Mouse (Mus musculus): Measurements from ENCODE around the gene Vezt. TPM values are rescaled to one million over a fixed set of nuclear protein-coding genes. Genes with fewer than 3 reads are reported as not detected.
A peak's percentile ranks its signal among the peaks of the same experiment; 100 is the strongest.

The Vezt gene
- polyA plus RNA-seq, 1 experiment: 5.5 TPM

GRCm38 (mm10) chr10:94037596-94037995 is 2.0 kb upstream of the Vezt start:
- no peak overlapping the region for H3K4me3 ChIP-seq (ENCODE audit: low read depth, low read length)
- WGBS: 80% methylated on average over 4 of the region's 4 CpGs
- H3K4me1 ChIP-seq (ENCODE audit: control insufficient read depth, insufficient read depth, insufficient read length, low read length): no peaks in the 10 kb centered on the region
- no peaks in the 10 kb centered on the region for H3K27me3 ChIP-seq (ENCODE audit: control insufficient read depth, insufficient read depth, low read length)
- H3K27ac ChIP-seq (ENCODE audit: insufficient read depth, low read depth, low read length): no peak overlapping the region
- no peaks in the 10 kb centered on the region for H3K36me3 ChIP-seq (ENCODE audit: control insufficient read depth, insufficient read depth, low read length)
- TF ChIP-seq CTCF (IDR thresholded peaks at IDR 0.05; ENCODE audit: extremely low read depth, insufficient read length, insufficient replicate concordance, low read depth, low read length) (no peak), POLR2A (IDR thresholded peaks at IDR 0.05; ENCODE audit: low read depth, low read length) (no peak)

- H3K4me3 ChIP-seq (ENCODE audit: low read depth, low read length): no peak overlapping the region
- H3K4me1 ChIP-seq (ENCODE audit: control insufficient read depth, insufficient read depth, insufficient read length, low read length): no peaks in the 10 kb centered on the region
- no peaks in the 10 kb centered on the region for H3K27me3 ChIP-seq (ENCODE audit: control insufficient read depth, insufficient read depth, low read length)
- 63% methylated on average over 9 of the region's 9 CpGs for WGBS
- H3K27ac ChIP-seq (ENCODE audit: insufficient read depth, low read depth, low read length): no peak overlapping the region
- H3K36me3 ChIP-seq (ENCODE audit: control insufficient read depth, insufficient read depth, low read length): no peaks in the 10 kb centered on the region
- no peak for TF ChIP-seq POLR2A (IDR thresholded peaks at IDR 0.05; ENCODE audit: low read depth, low read length)
- TF ChIP-seq CTCF (IDR thresholded peaks at IDR 0.05; ENCODE audit: extremely low read depth, insufficient read length, insufficient replicate concordance, low read depth, low read length): no peak
These were observed 1.6 kb upstream of the Vezt start for GRCm38 (mm10) chr10:94037196-94037595.

- WGBS: under 1% methylated on average over 32 of the region's 32 CpGs
These were observed 750 bp upstream of the Vezt start for GRCm38 (mm10) chr10:94036375-94036758.

GRCm38 (mm10) chr10:94034876-94035657 is 550 bp downstream of the Vezt start:
- Histone ChIP-seq H3K27ac (ENCODE audit: insufficient read depth, low read depth, low read length) (peak overlapping the region; percentile 71), H3K27me3 (ENCODE audit: control insufficient read depth, insufficient read depth, low read length) (no peaks in the 10 kb centered on the region), H3K36me3 (ENCODE audit: control insufficient read depth, insufficient read depth, low read length) (peaks cover 3% of the 10 kb centered on the region; the same call in 1 of the 2 replicates), H3K4me1 (ENCODE audit: control insufficient read depth, insufficient read depth, insufficient read length, low read length) (no peaks in the 10 kb centered on the region), H3K4me3 (ENCODE audit: low read depth, low read length) (peak overlapping the region; percentile 75)
- WGBS: 1% methylated on average over 30 of the region's 30 CpGs
- no peak; the same call in 1 of the 2 replicates for TF ChIP-seq POLR2A (IDR thresholded peaks at IDR 0.05; ENCODE audit: low read depth, low read length)
- TF ChIP-seq CTCF (IDR thresholded peaks at IDR 0.05; ENCODE audit: extremely low read depth, insufficient read length, insufficient replicate concordance, low read depth, low read length): no peak

More at GRCm38 (mm10) chr10:94036375-94036758, 750 bp upstream of the Vezt start:
- Histone ChIP-seq H3K36me3 (ENCODE audit: control insufficient read depth, insufficient read depth, low read length) (no peaks in the 10 kb centered on the region), H3K4me3 (ENCODE audit: low read depth, low read length) (peak overlapping the region; percentile 84), H3K4me1 (ENCODE audit: control insufficient read depth, insufficient read depth, insufficient read length, low read length) (no peaks in the 10 kb centered on the region), H3K27me3 (ENCODE audit: control insufficient read depth, insufficient read depth, low read length) (no peaks in the 10 kb centered on the region), H3K27ac (ENCODE audit: insufficient read depth, low read depth, low read length) (peak overlapping the region; percentile 36)
- TF ChIP-seq CTCF (IDR thresholded peaks at IDR 0.05; ENCODE audit: extremely low read depth, insufficient read length, insufficient replicate concordance, low read depth, low read length): no peak
- TF ChIP-seq POLR2A (IDR thresholded peaks at IDR 0.05; ENCODE audit: low read depth, low read length): no peak

- Histone ChIP-seq H3K4me3 (ENCODE audit: low read depth, low read length) (no peak overlapping the region), H3K36me3 (ENCODE audit: control insufficient read depth, insufficient read depth, low read length) (peaks cover 3% of the 10 kb centered on the region; the same call in 1 of the 2 replicates), H3K27me3 (ENCODE audit: control insufficient read depth, insufficient read depth, low read length) (no peaks in the 10 kb centered on the region), H3K27ac (ENCODE audit: insufficient read depth, low read depth, low read length) (no peak overlapping the region), H3K4me1 (ENCODE audit: control insufficient read depth, insufficient read depth, insufficient read length, low read length) (no peaks in the 10 kb centered on the region)
- TF ChIP-seq CTCF (IDR thresholded peaks at IDR 0.05; ENCODE audit: extremely low read depth, insufficient read length, insufficient replicate concordance, low read depth, low read length): no peak
- no peak for TF ChIP-seq POLR2A (IDR thresholded peaks at IDR 0.05; ENCODE audit: low read depth, low read length)
- WGBS: 87% methylated on average over 6 of the region's 6 CpGs
These were observed 4.5 kb downstream of the Vezt start for GRCm38 (mm10) chr10:94031164-94031563.

- Histone ChIP-seq H3K4me1 (ENCODE audit: control insufficient read depth, insufficient read depth, insufficient read length, low read length) (no peaks in the 10 kb centered on the region), H3K36me3 (ENCODE audit: control insufficient read depth, insufficient read depth, low read length) (peaks cover 3% of the 10 kb centered on the region; the same call in 1 of the 2 replicates), H3K27me3 (ENCODE audit: control insufficient read depth, insufficient read depth, low read length) (no peaks in the 10 kb centered on the region), H3K4me3 (ENCODE audit: low read depth, low read length) (no peak overlapping the region), H3K27ac (ENCODE audit: insufficient read depth, low read depth, low read length) (no peak overlapping the region)
- TF ChIP-seq CTCF (IDR thresholded peaks at IDR 0.05; ENCODE audit: extremely low read depth, insufficient read length, insufficient replicate concordance, low read depth, low read length): no peak
- 74% methylated on average over 6 of the region's 6 CpGs for WGBS
These were observed 7.1 kb downstream of the Vezt start for GRCm38 (mm10) chr10:94028493-94028892.

- Histone ChIP-seq H3K27me3 (ENCODE audit: control insufficient read depth, insufficient read depth, low read length) (no peaks in the 10 kb centered on the region), H3K36me3 (ENCODE audit: control insufficient read depth, insufficient read depth, low read length) (no peaks in the 10 kb centered on the region; the same call in 1 of the 2 replicates), H3K27ac (ENCODE audit: insufficient read depth, low read depth, low read length) (no peak overlapping the region), H3K4me1 (ENCODE audit: control insufficient read depth, insufficient read depth, insufficient read length, low read length) (peaks cover 4% of the 10 kb centered on the region; the same call in 1 of the 2 replicates), H3K4me3 (ENCODE audit: low read depth, low read length) (no peak overlapping the region)
- WGBS: 96% methylated on average over 8 of the region's 8 CpGs
- TF ChIP-seq CTCF (IDR thresholded peaks at IDR 0.05; ENCODE audit: extremely low read depth, insufficient read length, insufficient replicate concordance, low read depth, low read length) (no peak), POLR2A (IDR thresholded peaks at IDR 0.05; ENCODE audit: low read depth, low read length) (no peak)
These were observed 10.5 kb downstream of the Vezt start for GRCm38 (mm10) chr10:94025079-94025478.
